Mouse (Mus musculus) thymus, adult 2 months (tissue): ENCODE results near the gene Atrnl1. TPM values are rescaled to one million over a fixed set of nuclear protein-coding genes. Genes with fewer than 3 reads are reported as not detected.

Experiments
- DNase-seq: peaks from one replicate; pipeline ENCODE4 v3.0.0; 2021
- H3K27ac ChIP-seq: fragments of 200-500 bp; 2 replicates; pipeline ENCODE4 v1.5.1; 2012; ENCODE audit warnings: low read length, control low read depth; ENCODE audit not compliant: control insufficient read depth, insufficient read depth
- H3K27me3 ChIP-seq: fragments of 200-500 bp; 2 replicates; pipeline ENCODE4 v1.6.1; 2012; ENCODE audit warnings: mild to moderate bottlenecking, low read length, moderate library complexity, mixed read lengths; ENCODE audit not compliant: control insufficient read depth, insufficient read depth
- H3K36me3 ChIP-seq: fragments of 200-500 bp; 2 replicates; pipeline ENCODE4 v1.6.1; 2012; ENCODE audit warnings: mild to moderate bottlenecking, low read length, moderate library complexity; ENCODE audit not compliant: control insufficient read depth, insufficient read depth
- H3K4me1 ChIP-seq: fragments of 200-500 bp; replicated peaks from 2 replicates; pipeline ENCODE4 v1.6.1; 2012; ENCODE audit warnings: low read length; ENCODE audit not compliant: control insufficient read depth, insufficient read depth
- H3K4me3 ChIP-seq: fragments of 200-500 bp; 2 replicates; pipeline ENCODE4 v1.5.1; 2012; ENCODE audit warnings: mild to moderate bottlenecking, low read length, control low read depth, moderate library complexity; ENCODE audit not compliant: control insufficient read depth, insufficient read depth
- CTCF ChIP-seq: fragments of 200-500 bp; IDR thresholded peaks from 2 replicates; pipeline ENCODE4 v1.5.1; 2012; ENCODE audit warnings: mild to moderate bottlenecking, control low read depth, low read length, moderate library complexity, borderline replicate concordance; ENCODE audit not compliant: control insufficient read depth, poor library complexity, insufficient read depth; ENCODE audit errors: extremely low read depth
- POLR2A ChIP-seq: fragments of 200-500 bp; IDR thresholded peaks from 2 replicates; pipeline ENCODE4 v1.6.1; 2012; ENCODE audit warnings: mild to moderate bottlenecking, low read length, control low read depth, moderate library complexity; ENCODE audit not compliant: control insufficient read depth, poor library complexity, insufficient read depth; ENCODE audit errors: extremely low read depth
- WGBS: fragments of 180-500 bp; shearing (Covaris S2); methylation state at CpG from one replicate; pipeline ENCODE4 v1.1.7; 2018; 5-methylcytosine and 5-hydroxymethylcytosine counted together
- polyA plus RNA-seq: library from polyadenylated mRNA; depleted of rRNA; stranded (reverse); fragments of >200 nt; gene quantifications from 2 replicates; pipeline ENCODE4 v1.2.3, GENCODE M21; 2012

Atrnl1 gene
- polyA plus RNA-seq, 1 experiment = 8.2 TPM

DNA sequence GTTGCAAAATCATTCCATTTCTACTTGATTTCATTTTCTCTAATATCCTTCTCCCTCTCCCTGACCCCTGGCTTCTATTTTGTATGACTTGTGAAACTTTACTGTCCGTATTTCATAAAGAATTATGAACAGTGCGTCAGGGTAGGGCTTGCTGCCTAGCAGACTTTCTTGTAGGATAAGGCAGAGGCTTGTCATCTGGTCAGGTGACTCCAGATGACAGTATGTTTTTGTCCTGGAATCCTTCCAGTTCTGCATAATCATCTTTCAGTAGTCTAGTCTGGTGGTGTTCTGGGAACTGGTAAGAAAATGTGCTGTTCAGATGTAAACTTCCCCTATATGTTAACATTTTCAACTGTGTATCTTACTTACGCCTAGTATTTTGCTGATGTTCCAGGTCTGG lies 4.9 kb upstream of the Atrnl1 start:
- H3K4me3 ChIP-seq = no peak overlapping the region
- no peaks in the 10 kb centered on the region for H3K4me1 ChIP-seq
- 94% methylated on average over 3 of the region's 3 CpGs for WGBS
- no peak for DNase-seq
- H3K36me3 ChIP-seq = no peaks in the 10 kb centered on the region
- TF ChIP-seq CTCF (no peak), POLR2A (no peak)
- H3K27ac ChIP-seq = no peak overlapping the region
- no peaks in the 10 kb centered on the region for H3K27me3 ChIP-seq

DNA sequence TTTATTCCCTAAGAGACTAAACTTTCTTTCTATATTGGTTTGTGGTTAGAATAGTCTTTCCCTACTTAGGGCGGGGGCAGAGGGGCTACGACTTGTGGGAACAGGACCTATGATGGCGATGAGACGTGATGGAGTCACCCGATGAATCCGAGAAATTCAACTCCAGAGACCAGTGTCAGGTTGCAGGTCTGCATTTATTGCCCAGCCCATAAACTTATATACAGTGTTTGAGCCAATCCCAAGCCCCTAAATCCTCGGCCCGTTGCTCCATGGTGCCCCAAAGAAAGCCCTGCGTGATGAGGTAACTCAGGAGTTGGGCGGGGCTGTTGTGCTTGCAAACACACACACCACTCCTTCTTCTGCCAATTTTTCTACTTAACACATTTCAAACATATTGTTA lies 4.5 kb upstream of the Atrnl1 start:
- DNase-seq = no peak
- 96% methylated on average over 10 of the region's 10 CpGs for WGBS
- no peak overlapping the region for H3K4me3 ChIP-seq
- no peak overlapping the region for H3K27ac ChIP-seq
- H3K27me3 ChIP-seq = no peaks in the 10 kb centered on the region
- no peaks in the 10 kb centered on the region; the same call in 1 of the 2 replicates for H3K4me1 ChIP-seq
- no peaks in the 10 kb centered on the region for H3K36me3 ChIP-seq
- TF ChIP-seq CTCF = no peak
- TF ChIP-seq POLR2A = no peak

DNA sequence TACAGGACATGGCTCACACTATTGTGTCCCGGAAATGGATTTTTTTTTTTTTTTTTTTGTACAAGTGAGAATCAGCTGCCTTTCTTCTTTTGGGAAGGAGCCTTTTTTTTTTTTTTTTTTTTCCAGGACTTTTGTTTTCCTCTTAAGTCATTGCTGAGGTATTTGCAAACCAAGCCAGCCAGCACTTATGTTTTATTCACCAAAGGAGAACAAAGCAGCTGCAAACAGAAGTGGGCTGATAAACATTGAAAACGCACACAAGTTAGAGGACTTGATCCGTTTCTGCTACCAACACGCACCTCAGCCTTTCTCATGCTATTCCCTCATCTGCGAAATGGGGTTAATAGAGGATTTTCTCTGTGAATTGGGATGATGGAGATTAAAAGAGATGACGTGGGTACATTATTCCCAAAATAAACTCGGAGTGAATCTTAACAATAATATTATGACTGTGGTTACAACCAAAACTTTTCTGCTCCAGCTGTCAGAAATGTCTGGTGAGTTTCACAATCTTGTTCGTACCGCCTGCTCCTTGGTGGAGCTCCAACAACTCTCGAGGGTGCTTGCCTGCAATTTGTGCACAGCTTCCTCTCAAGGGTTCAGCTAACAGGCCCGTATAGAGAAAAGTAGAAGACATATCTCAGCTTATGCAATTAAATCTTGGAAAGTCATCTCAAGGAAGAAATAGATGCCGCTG lies 1.3 kb upstream of the Atrnl1 start:
- 32% methylated on average over 12 of the region's 12 CpGs for WGBS
- no peaks in the 10 kb centered on the region for H3K27me3 ChIP-seq
- H3K27ac ChIP-seq = no peak overlapping the region
- H3K4me1 ChIP-seq = peaks cover 5% of the 10 kb centered on the region
- no peak for TF ChIP-seq POLR2A
- TF ChIP-seq CTCF = no peak
- peak overlapping the region; percentile 51; the same call in 1 of the 2 replicates for H3K4me3 ChIP-seq
- H3K36me3 ChIP-seq = no peaks in the 10 kb centered on the region
- DNase-seq = peak; percentile 21

GRCm38 (mm10) chr19:57610058-57610475 lies 767 bp upstream of the Atrnl1 start:
- Histone ChIP-seq H3K4me1 (peaks cover 5% of the 10 kb centered on the region), H3K27ac (peak overlapping the region; percentile 13), H3K36me3 (no peaks in the 10 kb centered on the region), H3K4me3 (peak overlapping the region; percentile 51), H3K27me3 (no peaks in the 10 kb centered on the region)
- TF ChIP-seq POLR2A = no peak
- TF ChIP-seq CTCF = no peak
- WGBS = under 1% methylated on average over 21 of the region's 21 CpGs
- DNase-seq = peak; percentile 61

- WGBS = 3% methylated on average over 57 of the region's 57 CpGs
- H3K27ac ChIP-seq = no peak overlapping the region
- TF ChIP-seq CTCF (no peak), POLR2A (no peak)
- peak overlapping the region; percentile 51 for H3K4me3 ChIP-seq
- no peaks in the 10 kb centered on the region for H3K27me3 ChIP-seq
- H3K36me3 ChIP-seq = no peaks in the 10 kb centered on the region
- peaks cover 5% of the 10 kb centered on the region for H3K4me1 ChIP-seq
- DNase-seq = peak; percentile 70
Observed at GRCm38 (mm10) chr19:57611291-57612178, 701 bp downstream of the Atrnl1 start.

GRCm38 (mm10) chr19:57612179-57612472 lies 1.3 kb downstream of the Atrnl1 start:
- TF ChIP-seq POLR2A (no peak), CTCF (no peak)
- DNase-seq = no peak
- 34% methylated on average over 2 of the region's 2 CpGs for WGBS
- H3K4me1 ChIP-seq = peaks cover 5% of the 10 kb centered on the region
- H3K27me3 ChIP-seq = no peaks in the 10 kb centered on the region
- H3K27ac ChIP-seq = no peak overlapping the region
- no peaks in the 10 kb centered on the region for H3K36me3 ChIP-seq
- H3K4me3 ChIP-seq = no peak overlapping the region
